Mouse (Mus musculus): ENCODE data around the gene Coq10b. TPM values are rescaled to one million over a fixed set of nuclear protein-coding genes. Genes with fewer than 3 reads are reported as not detected.

Gene Coq10b
- total and polyA plus RNA-seq, 3 experiments = 4.7 to 50.3 (median 48.2) TPM

GRCm38 (mm10) chr1:55086868-55087400, 34.4 kb downstream of the Coq10b start:
- peak overlapping the region; percentile 91 for H3K4me3 ChIP-seq (ENCODE audit: low read depth, low read length)
- no peaks in the 10 kb centered on the region for H3K27me3 ChIP-seq (ENCODE audit: insufficient read depth, low read length)
- H3K36me3 ChIP-seq (replicated peaks) = peaks cover 62% of the 10 kb centered on the region
- no peak for TF ChIP-seq GATA1 (IDR thresholded peaks at IDR 0.05; ENCODE audit: borderline replicate concordance, low read length)
- TF ChIP-seq CTCF (IDR thresholded peaks at IDR 0.05; ENCODE audit: low read depth, low read length) = no peak
- TF ChIP-seq POLR2AphosphoS5 (IDR thresholded peaks at IDR 0.05; ENCODE audit: insufficient replicate concordance, low read depth, low read length) = no peak
- TF ChIP-seq TAL1 (conservative IDR thresholded peaks at IDR 0.05; ENCODE audit: low read depth, low read length) = no peak
- no peak for TF ChIP-seq GATA2 (IDR thresholded peaks at IDR 0.05; ENCODE audit: borderline replicate concordance, low read depth, low read length)
- no peak for DNase-seq (ENCODE audit: low spot score)
- H3K9me3 ChIP-seq (replicated peaks) = no peaks in the 10 kb centered on the region
- ATAC-seq (ENCODE audit: extremely low read depth, insufficient number of reproducible peaks, low FRiP score, poor library complexity, severe bottlenecking) = no peak
- H3K4me1 ChIP-seq (ENCODE audit: insufficient read depth, low read depth, low read length) = peaks cover 52% of the 10 kb centered on the region

- no peaks in the 10 kb centered on the region for H3K9me3 ChIP-seq (replicated peaks)
- peaks cover 60% of the 10 kb centered on the region for H3K36me3 ChIP-seq (replicated peaks)
- H3K27me3 ChIP-seq (ENCODE audit: insufficient read depth, low read length) = no peaks in the 10 kb centered on the region
- DNase-seq (ENCODE audit: low spot score) (peak; percentile 47), ATAC-seq (ENCODE audit: extremely low read depth, insufficient number of reproducible peaks, low FRiP score, poor library complexity, severe bottlenecking) (no peak)
- H3K4me3 ChIP-seq (ENCODE audit: low read depth, low read length) = peak overlapping the region; percentile 91
- H3K4me1 ChIP-seq (ENCODE audit: insufficient read depth, low read depth, low read length) = peaks cover 55% of the 10 kb centered on the region
- TF ChIP-seq POLR2AphosphoS5 (IDR thresholded peaks at IDR 0.05; ENCODE audit: insufficient replicate concordance, low read depth, low read length) (0 out of 2 replicates have a peak, but pooled peaks have one; percentile 69), GATA1 (IDR thresholded peaks at IDR 0.05; ENCODE audit: borderline replicate concordance, low read length) (no peak)
These were observed 34.9 kb downstream of the Coq10b start for GRCm38 (mm10) chr1:55087401-55087904.

- TF ChIP-seq CTCF (IDR thresholded peaks at IDR 0.05; ENCODE audit: low read depth, low read length) = no peak
- TF ChIP-seq GATA1 (IDR thresholded peaks at IDR 0.05; ENCODE audit: borderline replicate concordance, low read length) = no peak
- TF ChIP-seq GATA2 (IDR thresholded peaks at IDR 0.05; ENCODE audit: borderline replicate concordance, low read depth, low read length) = no peak
- no peak for TF ChIP-seq POLR2AphosphoS5 (IDR thresholded peaks at IDR 0.05; ENCODE audit: insufficient replicate concordance, low read depth, low read length)
- no peak for TF ChIP-seq TAL1 (conservative IDR thresholded peaks at IDR 0.05; ENCODE audit: low read depth, low read length)
- H3K4me1 ChIP-seq (ENCODE audit: insufficient read depth, low read depth, low read length) = peaks cover 56% of the 10 kb centered on the region
- H3K27me3 ChIP-seq (ENCODE audit: insufficient read depth, low read length) = no peaks in the 10 kb centered on the region
- peak; percentile 97 for DNase-seq (ENCODE audit: low spot score)
- no peaks in the 10 kb centered on the region for H3K9me3 ChIP-seq (replicated peaks)
- H3K36me3 ChIP-seq (replicated peaks) = peaks cover 57% of the 10 kb centered on the region
- peak within 1 kb of the TSS; percentile 91 for H3K4me3 ChIP-seq (ENCODE audit: low read depth, low read length)
- ATAC-seq (ENCODE audit: extremely low read depth, insufficient number of reproducible peaks, low FRiP score, poor library complexity, severe bottlenecking) = peak; percentile 89
These were observed 35.5 kb downstream of the Coq10b start, which contains the start of the genes Hspe1 and Hspd1 for GRCm38 (mm10) chr1:55087932-55088610. Gene Hspe1 (plus strand): TSS chr1:55088132. Gene Hspd1 (minus strand): TSS chr1:55088243.

GRCm38 (mm10) chr1:55088611-55089497, 36.3 kb downstream of the Coq10b start:
- H3K4me3 ChIP-seq (ENCODE audit: low read depth, low read length) = peak overlapping the region; percentile 91
- H3K4me1 ChIP-seq (ENCODE audit: insufficient read depth, low read depth, low read length) = peaks cover 56% of the 10 kb centered on the region
- H3K9me3 ChIP-seq (replicated peaks) = no peaks in the 10 kb centered on the region
- DNase-seq (ENCODE audit: low spot score) (no peak), ATAC-seq (ENCODE audit: extremely low read depth, insufficient number of reproducible peaks, low FRiP score, poor library complexity, severe bottlenecking) (no peak)
- TF ChIP-seq TAL1 (conservative IDR thresholded peaks at IDR 0.05; ENCODE audit: low read depth, low read length) = no peak
- no peak for TF ChIP-seq CTCF (IDR thresholded peaks at IDR 0.05; ENCODE audit: low read depth, low read length)
- no peak for TF ChIP-seq POLR2AphosphoS5 (IDR thresholded peaks at IDR 0.05; ENCODE audit: insufficient replicate concordance, low read depth, low read length)
- TF ChIP-seq GATA2 (IDR thresholded peaks at IDR 0.05; ENCODE audit: borderline replicate concordance, low read depth, low read length) = no peak
- TF ChIP-seq GATA1 (IDR thresholded peaks at IDR 0.05; ENCODE audit: borderline replicate concordance, low read length) = no peak
- H3K27me3 ChIP-seq (ENCODE audit: insufficient read depth, low read length) = no peaks in the 10 kb centered on the region
- H3K36me3 ChIP-seq (replicated peaks) = peaks cover 57% of the 10 kb centered on the region

GRCm38 (mm10) chr1:55089498-55090064, 37.0 kb downstream of the Coq10b start:
- ATAC-seq (ENCODE audit: extremely low read depth, insufficient number of reproducible peaks, low FRiP score, poor library complexity, severe bottlenecking) (no peak), DNase-seq (ENCODE audit: low spot score) (no peak)
- TF ChIP-seq TAL1 (conservative IDR thresholded peaks at IDR 0.05; ENCODE audit: low read depth, low read length) (no peak), GATA2 (IDR thresholded peaks at IDR 0.05; ENCODE audit: borderline replicate concordance, low read depth, low read length) (no peak), GATA1 (IDR thresholded peaks at IDR 0.05; ENCODE audit: borderline replicate concordance, low read length) (no peak), CTCF (IDR thresholded peaks at IDR 0.05; ENCODE audit: low read depth, low read length) (no peak), POLR2AphosphoS5 (IDR thresholded peaks at IDR 0.05; ENCODE audit: insufficient replicate concordance, low read depth, low read length) (no peak)
- Histone ChIP-seq H3K9me3 (replicated peaks) (no peaks in the 10 kb centered on the region), H3K4me1 (ENCODE audit: insufficient read depth, low read depth, low read length) (peaks cover 50% of the 10 kb centered on the region), H3K27me3 (ENCODE audit: insufficient read depth, low read length) (no peaks in the 10 kb centered on the region), H3K4me3 (ENCODE audit: low read depth, low read length) (peak overlapping the region; percentile 91), H3K36me3 (replicated peaks) (peaks cover 55% of the 10 kb centered on the region)
